Mouse (Mus musculus) v-Abl transformed pro-B cells (cell line): ENCODE results near the gene Dab2ip.

Experiments
- in situ Hi-C, 2 experiments: fragments of 400-800 bp; cut with MboI; formaldehyde crosslinking; loops; one replicate each; pipeline ENCODE4 v1.15.1; 2025; ENCODE audit not compliant: unreplicated experiment in 2 of 2

Dab2ip gene

DNA sequence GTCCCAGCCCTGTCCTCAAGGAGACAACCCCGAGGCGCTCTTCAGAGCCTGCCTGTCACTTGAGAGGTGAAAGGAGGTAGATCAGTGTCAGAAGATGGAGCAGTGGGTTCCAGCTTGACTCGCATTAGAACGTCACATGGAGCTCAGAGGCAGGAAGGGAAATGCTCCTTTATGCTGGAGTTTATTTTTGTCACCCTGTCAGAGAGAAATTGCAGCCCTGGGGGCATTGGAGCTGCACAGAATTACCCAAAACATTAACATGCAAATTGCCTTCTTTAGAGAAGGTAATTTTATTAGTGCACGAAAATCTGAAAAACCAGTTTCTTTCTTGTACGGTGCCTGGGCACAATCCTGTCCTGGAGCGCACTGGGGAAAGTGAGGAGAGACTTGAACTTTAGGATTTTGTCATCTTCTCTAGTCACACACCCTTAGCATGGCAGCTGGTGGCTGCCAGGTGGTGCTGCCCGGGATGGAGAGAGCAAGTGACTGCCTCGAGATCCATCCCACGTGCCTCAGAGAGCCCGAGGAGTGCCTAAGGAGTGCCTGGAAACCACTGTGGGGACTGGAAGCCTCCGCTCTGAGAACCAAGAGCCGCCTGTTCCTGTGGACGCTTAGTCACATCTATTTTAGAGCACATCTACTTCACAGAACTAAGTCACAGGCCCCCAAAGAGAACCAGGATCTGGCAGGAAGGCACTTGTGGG lies 209.9 kb downstream of the Dab2ip start:
- in situ Hi-C loops = no loop called here

DNA sequence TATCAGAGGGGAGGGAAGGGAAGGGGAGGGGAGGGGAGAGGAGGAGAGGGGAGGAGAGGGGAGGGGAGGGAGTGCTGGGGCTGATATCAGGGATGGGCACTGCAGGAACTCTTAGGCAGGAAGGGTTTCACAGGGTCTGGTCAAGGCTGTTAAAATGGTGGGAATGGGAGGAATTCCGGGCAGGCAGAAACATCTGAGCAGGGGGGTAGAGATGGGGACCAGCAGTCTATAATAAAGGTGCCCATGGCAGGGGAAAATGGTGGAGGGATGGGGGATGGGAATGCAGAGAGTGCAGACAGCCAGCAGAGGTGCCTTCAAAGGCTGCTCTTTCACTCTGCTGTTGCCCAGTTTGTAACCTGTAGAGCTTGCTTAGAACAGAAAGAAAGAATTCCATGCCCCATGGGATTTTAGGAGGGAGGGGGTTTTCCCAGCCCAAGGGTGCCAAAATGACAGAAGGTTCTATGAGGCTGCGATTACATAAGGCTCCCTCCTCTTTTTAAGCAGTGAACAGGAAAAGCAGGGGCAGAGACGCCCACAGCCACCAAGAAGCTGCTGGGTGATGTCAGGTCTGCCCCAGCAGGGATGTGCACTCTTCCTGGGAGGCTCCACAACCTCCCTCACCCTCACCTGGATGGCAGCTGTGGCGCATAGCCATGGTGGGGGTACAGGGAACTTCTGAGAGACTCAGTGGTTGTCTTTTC lies 210.6 kb downstream of the Dab2ip start:
- in situ Hi-C loops = no loop called here

DNA sequence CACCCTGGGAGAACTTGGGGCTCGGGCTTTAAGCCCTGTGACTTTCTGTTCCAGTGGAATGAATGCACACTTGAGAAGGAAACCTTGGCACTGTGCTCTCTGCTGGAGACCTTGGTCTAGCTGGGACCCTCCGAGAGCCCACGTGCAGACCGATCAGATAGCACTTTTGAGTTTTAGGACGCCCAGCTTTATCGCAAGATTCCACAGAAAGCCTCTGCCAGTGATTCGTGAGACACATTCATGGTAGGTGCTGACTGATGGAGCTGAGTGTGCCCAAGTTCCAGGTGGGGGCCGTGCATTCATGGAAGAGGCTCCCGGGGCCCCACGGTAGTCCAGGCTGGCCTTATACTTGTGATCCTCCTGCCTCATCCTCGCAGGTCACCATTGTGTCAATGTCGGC lies 211.3 kb downstream of the Dab2ip start:
- in situ Hi-C loops = no loop called here

DNA sequence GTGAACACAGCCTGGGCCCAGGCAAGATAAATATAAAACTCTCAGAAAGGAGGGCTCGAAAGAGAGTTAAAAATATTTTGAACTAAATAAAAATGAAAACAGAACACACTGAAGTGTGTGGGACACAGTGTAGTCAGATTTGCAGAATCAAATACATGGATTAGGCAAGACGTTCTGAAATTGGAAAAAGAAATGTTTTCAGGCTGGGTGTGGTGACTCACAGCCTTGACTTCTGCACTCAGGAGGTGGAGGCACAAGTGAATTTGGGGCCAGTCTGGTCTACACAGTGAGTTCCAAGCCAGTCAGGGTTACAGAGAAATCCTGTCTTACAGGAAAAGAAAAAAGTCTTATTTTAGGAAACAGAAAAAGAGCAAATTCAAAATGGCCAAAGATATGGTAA lies 212.5 kb downstream of the Dab2ip start:
- in situ Hi-C loops = no loop called here

DNA sequence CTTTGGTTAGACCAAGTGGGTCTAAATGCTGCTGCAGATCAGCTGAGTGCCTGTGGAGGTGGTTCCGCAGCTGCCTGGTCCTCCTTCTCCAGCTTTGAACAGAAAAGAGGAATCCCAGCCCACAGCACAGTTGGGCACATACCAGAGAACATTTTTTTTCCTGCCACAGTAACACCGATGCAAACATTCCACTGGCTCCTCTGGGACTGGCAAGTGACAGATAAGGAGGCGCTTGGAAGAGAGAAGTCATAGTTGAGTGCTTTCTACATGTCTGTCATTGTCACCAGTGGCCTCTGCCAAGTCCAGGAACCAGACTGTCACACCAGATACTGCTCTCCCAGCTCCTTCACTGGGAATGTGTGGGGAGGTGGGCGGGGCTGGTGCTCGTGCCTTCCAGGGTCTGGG lies 217.6 kb downstream of the Dab2ip start:
- in situ Hi-C loops = loop anchor here in 1 of 2 experiments (5.0 kb wide), 1 partner anchor 132 kb away; no protein-coding TSS in a partner anchor

DNA sequence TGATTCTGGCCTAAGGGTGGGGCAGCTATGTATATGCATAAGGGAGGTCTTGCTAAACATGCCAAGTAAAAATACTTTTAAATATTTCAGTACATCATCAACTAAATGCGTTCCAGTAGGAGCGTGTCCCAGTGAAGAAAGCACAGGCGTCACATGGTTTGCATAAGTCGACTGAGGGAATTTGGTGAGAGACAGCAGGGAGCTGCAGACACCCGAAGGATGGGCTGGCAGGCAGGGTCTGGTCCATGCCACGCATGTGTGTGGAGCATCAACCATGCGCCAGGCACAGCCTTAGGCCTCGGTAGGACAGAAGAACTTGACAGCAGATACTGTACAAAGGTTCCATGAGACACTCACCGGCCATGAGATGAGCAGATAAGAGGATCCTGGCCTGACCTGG lies 218.9 kb downstream of the Dab2ip start:
- in situ Hi-C loops = loop anchor here in 1 of 2 experiments (5.0 kb wide), 1 partner anchor 130 kb away; no protein-coding TSS in a partner anchor

DNA sequence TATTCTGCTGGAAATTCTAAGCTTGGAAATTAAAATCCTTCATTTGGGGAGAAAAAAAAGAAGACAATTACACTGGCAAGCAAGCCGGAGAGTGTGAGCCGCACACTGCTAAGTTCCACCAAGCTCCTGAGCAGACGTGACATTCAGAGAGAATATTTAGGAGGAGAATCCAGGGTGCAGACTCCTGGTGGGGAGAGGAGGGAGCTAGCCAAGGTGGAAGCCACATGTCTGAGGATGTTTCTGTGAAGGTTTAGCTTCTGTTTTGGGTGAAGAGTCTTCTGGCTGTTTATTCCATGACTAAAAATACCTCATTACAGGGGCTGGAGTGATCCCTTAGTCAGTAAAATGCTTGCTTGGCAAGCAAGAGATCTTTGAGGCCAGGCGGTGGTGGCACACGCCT lies 221.2 kb downstream of the Dab2ip start:
- in situ Hi-C loops = loop anchor here in 1 of 2 experiments (5.0 kb wide), 1 partner anchor 128 kb away; no protein-coding TSS in a partner anchor
